Mouse (Mus musculus): ENCODE data around the gene Btnl10.
A peak's percentile ranks its signal among the peaks of the same experiment; 100 is the strongest.
"Not testable (repeated sequence)": the region's sequence is repeated elsewhere in the genome, so short reads cannot be mapped to it uniquely, and the experiment has no call there.

Btnl10 gene

GRCm38 (mm10) chr11:58931576-58931975 lies 13.9 kb downstream of the Btnl10 start:
- no peak for DNase-seq (ENCODE audit: low spot score)

- no peak for DNase-seq (ENCODE audit: low spot score)
These were observed 20.2 kb downstream of the Btnl10 start for GRCm38 (mm10) chr11:58937909-58938308.

- DNase-seq (ENCODE audit: low spot score): peak; percentile 91
These were observed 20.8 kb downstream of the Btnl10 start, which contains the start of gene Rnf187 for GRCm38 (mm10) chr11:58938322-58939087. Rnf187 (minus strand) TSS chr11:58938916.

GRCm38 (mm10) chr11:58939088-58939439 lies 21.4 kb downstream of the Btnl10 start:
- no peak for DNase-seq (ENCODE audit: low spot score)

GRCm38 (mm10) chr11:58944136-58944535 lies 26.4 kb downstream of the Btnl10 start:
- DNase-seq (ENCODE audit: low spot score): no peak

GRCm38 (mm10) chr11:58947306-58947705 lies 29.6 kb downstream of the Btnl10 start:
- DNase-seq (ENCODE audit: low spot score): no peak

GRCm38 (mm10) chr11:58947798-58948528 lies 30.3 kb downstream of the Btnl10 start:
- DNase-seq (ENCODE audit: low spot score): no peak

GRCm38 (mm10) chr11:58948542-58949479 lies 31.1 kb downstream of the Btnl10 start, which contains the start of gene Hist3h2ba:
Hist3h2ba (plus strand) TSS chr11:58948920.
- DNase-seq (ENCODE audit: low spot score): no peak

GRCm38 (mm10) chr11:58949480-58950431 lies 32.0 kb downstream of the Btnl10 start:
- no peak for DNase-seq (ENCODE audit: low spot score)

- DNase-seq (ENCODE audit: low spot score): no peak
These were observed 33.5 kb downstream of the Btnl10 start for GRCm38 (mm10) chr11:58951210-58951609.

GRCm38 (mm10) chr11:58953351-58954169 lies 35.9 kb downstream of the Btnl10 start:
- no peak for DNase-seq (ENCODE audit: low spot score)

GRCm38 (mm10) chr11:58954170-58954419 lies 36.4 kb downstream of the Btnl10 start:
- DNase-seq (ENCODE audit: low spot score): not testable (repeated sequence)

GRCm38 (mm10) chr11:58954420-58955142 lies 36.9 kb downstream of the Btnl10 start, which contains the start of the genes Hist3h2a and Trim17:
Hist3h2a (plus strand) TSS chr11:58954685.
Trim17 (plus strand) TSS chr11:58954685.
- DNase-seq (ENCODE audit: low spot score): peak; percentile 83

- DNase-seq (ENCODE audit: low spot score): no peak
These were observed 37.6 kb downstream of the Btnl10 start for GRCm38 (mm10) chr11:58955143-58955867.

GRCm38 (mm10) chr11:58955868-58956257 lies 38.2 kb downstream of the Btnl10 start:
- DNase-seq (ENCODE audit: low spot score): no peak

GRCm38 (mm10) chr11:58957226-58957914 lies 39.7 kb downstream of the Btnl10 start:
- no peak for DNase-seq (ENCODE audit: low spot score)

GRCm38 (mm10) chr11:58958536-58958935 lies 40.8 kb downstream of the Btnl10 start:
- no peak for DNase-seq (ENCODE audit: low spot score)

- DNase-seq (ENCODE audit: low spot score): no peak
These were observed 41.6 kb downstream of the Btnl10 start for GRCm38 (mm10) chr11:58959186-58959825.

Measured in urinary bladder, postnatal 14 days (tissue).